Mouse (Mus musculus): Measurements from ENCODE around the gene Btn2a2. TPM values are rescaled to one million over a fixed set of nuclear protein-coding genes. Genes with fewer than 3 reads are reported as not detected.

Btn2a2 gene
- polyA plus RNA-seq, 1 experiment from 2014 or later = not detected

DNA sequence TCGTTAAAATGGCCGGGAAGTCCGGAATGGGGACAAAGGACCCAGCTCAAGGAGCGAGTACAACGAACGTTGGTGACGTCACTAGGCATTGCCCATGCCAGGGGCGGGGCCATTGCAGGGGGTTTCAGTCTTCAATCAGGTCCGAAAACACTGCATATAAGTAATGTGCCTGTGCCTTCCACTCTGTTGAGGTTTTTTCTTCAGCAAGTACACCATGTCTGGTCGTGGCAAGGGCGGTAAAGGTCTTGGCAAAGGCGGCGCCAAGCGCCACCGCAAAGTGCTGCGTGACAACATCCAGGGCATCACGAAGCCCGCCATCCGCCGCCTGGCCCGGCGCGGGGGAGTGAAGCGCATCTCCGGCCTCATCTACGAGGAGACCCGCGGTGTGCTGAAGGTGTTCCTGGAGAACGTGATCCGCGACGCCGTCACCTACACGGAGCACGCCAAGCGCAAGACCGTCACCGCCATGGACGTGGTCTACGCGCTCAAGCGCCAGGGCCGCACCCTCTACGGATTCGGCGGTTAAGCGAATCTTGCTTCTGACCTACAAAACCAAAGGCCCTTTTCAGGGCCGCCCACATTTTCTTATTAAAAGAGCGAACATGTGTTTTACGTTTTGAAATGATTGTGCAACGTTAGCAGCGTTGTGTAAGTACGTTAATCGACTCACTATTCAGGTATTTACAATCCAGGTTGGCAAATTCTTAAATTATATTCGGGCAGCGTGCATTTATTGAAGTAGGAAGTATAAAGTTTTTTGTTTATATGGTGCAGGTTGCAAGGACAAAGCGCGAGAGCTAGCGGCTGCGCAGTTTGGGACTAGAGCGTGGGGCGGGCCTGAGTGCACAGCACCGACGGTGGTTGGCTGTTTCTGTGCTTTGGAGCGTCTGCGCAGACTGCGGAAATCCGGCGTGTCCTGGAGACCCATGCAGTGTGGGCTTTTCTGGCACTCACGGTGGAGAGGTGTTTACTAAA, 42.5 kb upstream of the Btn2a2 start, which contains the start of gene Hist1h4h:
Hist1h4h (plus strand) TSS at position 150 of the 975 bp plus-strand sequence.
- under 1% methylated on average over 67 of the region's 70 CpGs for WGBS

DNA sequence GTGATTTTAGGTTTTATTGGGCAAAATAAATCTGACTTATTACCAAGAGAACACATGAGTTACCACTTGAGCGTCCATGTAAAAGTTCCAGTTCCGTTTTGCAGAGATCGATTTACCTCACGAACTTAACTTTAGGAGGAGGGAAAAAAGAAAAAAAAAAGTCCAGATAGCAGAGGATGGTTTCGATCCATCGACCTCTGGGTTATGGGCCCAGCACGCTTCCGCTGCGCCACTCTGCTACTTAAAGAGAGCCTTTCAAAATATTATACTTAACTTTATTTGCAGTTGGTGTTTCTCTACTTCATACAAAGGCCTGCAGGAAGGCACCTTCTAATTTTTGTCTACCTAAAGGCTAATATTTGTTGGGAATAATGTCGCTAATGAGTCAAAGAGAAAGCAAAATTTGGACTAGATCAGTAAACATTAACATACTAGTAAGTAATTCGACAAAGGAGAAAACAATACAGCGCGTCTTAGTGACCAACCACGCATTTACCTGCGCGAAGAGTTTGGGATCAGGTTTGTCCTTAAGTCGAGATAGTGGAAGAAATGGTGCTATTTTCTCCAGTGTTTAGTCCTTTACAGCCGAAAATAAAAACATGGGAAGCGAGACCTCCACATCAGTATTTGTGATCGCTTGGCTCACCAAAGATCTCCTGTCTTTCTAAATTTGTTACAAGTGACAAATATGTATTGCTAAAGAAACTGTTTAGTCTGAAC, 41.7 kb upstream of the Btn2a2 start:
- Histone ChIP-seq H3K4me3 (peak overlapping the region; percentile 54), H3K27me3 (replicated peaks) (no peaks in the 10 kb centered on the region), H3K9ac (peak overlapping the region; percentile 75), H3K36me3 (replicated peaks) (no peaks in the 10 kb centered on the region), H3K4me2 (peak overlapping the region; percentile 85), H3K27ac (peak overlapping the region; percentile 96), H3K9me3 (no peaks in the 10 kb centered on the region), H3K4me1 (peaks cover 41% of the 10 kb centered on the region)
- under 1% methylated on average over 20 of the region's 20 CpGs for WGBS
- peak; percentile 13; the same call in 1 of the 2 replicates for ATAC-seq (replicated peaks)

More for the DNA sequence above, 42.5 kb upstream of the Btn2a2 start, which contains the start of gene Hist1h4h:
- no peaks in the 10 kb centered on the region for H3K27me3 ChIP-seq (replicated peaks)
- peak within 1 kb of the TSS; percentile 96 for H3K27ac ChIP-seq
- peak; percentile 92 for ATAC-seq (replicated peaks)
- no peaks in the 10 kb centered on the region for H3K36me3 ChIP-seq (replicated peaks)
- peak within 1 kb of the TSS; percentile 54 for H3K4me3 ChIP-seq
- H3K9ac ChIP-seq = peak within 1 kb of the TSS; percentile 75
- H3K4me1 ChIP-seq = peaks cover 45% of the 10 kb centered on the region
- peak within 1 kb of the TSS; percentile 85 for H3K4me2 ChIP-seq
- no peaks in the 10 kb centered on the region for H3K9me3 ChIP-seq

DNA sequence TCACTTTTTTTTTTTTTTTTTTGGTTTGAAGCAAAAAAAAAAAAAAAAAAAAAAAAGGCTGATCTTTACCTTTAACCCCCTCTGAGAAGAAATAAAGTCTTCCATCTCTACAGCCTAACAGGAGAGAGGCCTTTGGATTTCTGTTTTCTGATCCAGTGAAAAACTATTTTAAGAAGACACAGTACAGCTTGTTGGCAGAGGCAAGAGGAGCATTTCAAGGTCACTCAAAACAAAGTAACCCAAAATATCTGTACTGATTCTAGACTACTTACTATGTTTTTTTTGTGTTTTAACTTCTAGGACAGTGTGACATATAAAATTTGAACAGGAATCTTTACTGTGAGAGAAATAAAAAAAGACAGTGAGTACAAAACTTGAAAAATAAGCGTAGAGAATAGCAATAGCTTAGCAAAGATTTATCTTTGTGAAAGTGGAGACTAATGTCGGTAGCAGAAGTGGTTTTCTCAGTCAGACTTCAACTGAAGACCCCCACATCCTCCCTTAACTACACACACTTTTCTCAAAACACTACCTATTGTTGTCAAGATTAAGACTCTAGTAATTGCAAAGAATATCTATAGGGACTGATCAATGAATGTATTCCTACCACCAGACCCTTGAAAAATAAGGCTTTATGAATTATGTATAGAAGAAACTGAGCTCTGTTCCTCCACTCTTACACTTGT, 41.0 kb upstream of the Btn2a2 start:
- H3K4me2 ChIP-seq = peak overlapping the region; percentile 85
- no peaks in the 10 kb centered on the region for H3K36me3 ChIP-seq (replicated peaks)
- no peak for ATAC-seq (replicated peaks)
- peak overlapping the region; percentile 75; the same call in 1 of the 2 replicates for H3K9ac ChIP-seq
- peaks cover 41% of the 10 kb centered on the region for H3K4me1 ChIP-seq
- no peaks in the 10 kb centered on the region for H3K27me3 ChIP-seq (replicated peaks)
- peak overlapping the region; percentile 96 for H3K27ac ChIP-seq
- WGBS = 32% methylated on average over 2 of the region's 2 CpGs
- peak overlapping the region; percentile 54 for H3K4me3 ChIP-seq
- no peaks in the 10 kb centered on the region for H3K9me3 ChIP-seq

DNA sequence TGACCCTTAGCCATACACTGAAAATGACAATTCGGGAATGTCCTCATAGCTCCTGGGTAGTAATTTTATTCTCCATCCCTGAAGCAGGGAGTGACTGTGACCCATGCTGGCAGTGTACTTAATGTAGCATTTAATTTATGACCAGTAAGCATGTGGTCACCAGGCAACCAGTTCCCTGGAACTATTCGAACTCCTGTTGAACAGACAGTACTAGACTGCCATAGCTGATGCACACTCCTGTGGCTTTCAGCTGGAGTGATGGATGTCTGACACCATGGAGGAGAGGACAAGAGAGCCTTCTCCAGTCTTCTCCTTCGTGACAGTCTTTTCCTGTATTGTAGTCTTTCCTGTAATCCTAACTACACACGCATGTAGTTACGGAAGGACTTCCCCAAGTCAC, 40.3 kb upstream of the Btn2a2 start:
- no peak overlapping the region for H3K4me2 ChIP-seq
- ATAC-seq (replicated peaks) = no peak

DNA sequence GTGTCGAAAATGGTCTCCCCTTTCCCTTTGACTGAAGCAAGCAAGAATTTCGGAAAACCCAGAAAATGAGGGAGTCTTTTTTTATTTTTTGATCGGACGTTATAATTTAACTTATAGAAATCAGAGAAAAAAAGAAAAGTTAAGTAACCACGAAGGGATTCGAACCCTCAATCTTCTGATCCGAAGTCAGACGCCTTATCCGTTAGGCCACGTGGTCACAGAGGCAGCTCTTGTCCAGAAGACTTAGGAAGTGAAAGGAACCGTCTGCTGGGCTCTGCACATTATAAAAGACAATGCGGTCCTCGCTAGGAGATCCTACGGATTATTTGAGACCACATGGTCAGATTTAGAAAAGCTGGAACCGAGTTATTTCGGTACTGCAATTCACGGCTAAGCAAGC, 37.7 kb upstream of the Btn2a2 start:
- Histone ChIP-seq H3K4me3 (peak overlapping the region; percentile 50), H3K9me3 (no peaks in the 10 kb centered on the region), H3K4me1 (peaks cover 17% of the 10 kb centered on the region), H3K36me3 (replicated peaks) (no peaks in the 10 kb centered on the region), H3K27ac (peak overlapping the region; percentile 74), H3K4me2 (peak overlapping the region; percentile 52), H3K27me3 (replicated peaks) (no peaks in the 10 kb centered on the region), H3K9ac (peak overlapping the region; percentile 38)
- ATAC-seq (replicated peaks) = peak; percentile 34; the same call in 1 of the 2 replicates
- under 1% methylated on average over 17 of the region's 17 CpGs for WGBS

More for the DNA sequence above, 40.3 kb upstream of the Btn2a2 start:
- 82% methylated on average over 5 of the region's 5 CpGs for WGBS
- Histone ChIP-seq H3K9ac (no peak overlapping the region), H3K4me3 (no peak overlapping the region), H3K36me3 (replicated peaks) (no peaks in the 10 kb centered on the region), H3K27ac (no peak overlapping the region), H3K27me3 (replicated peaks) (no peaks in the 10 kb centered on the region), H3K9me3 (no peaks in the 10 kb centered on the region), H3K4me1 (peaks cover 35% of the 10 kb centered on the region)

DNA sequence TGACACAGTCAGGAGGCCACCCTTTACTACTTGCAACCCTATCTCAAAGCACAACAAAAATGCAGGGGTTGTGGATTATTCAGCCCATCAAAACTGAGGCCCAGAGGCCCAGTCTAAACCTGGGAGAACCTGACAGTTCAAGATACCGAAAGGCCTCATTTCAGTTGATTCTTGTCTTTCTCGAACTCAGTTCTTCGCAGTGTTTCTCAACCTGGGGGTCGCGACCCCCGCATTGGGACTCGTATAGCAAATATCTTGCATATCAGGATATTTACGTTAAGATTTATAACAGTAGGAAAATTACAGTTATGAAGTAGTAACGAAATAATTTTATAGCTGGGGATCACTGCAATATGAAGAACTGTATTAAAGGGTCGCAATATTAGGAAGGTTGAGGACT, 37.2 kb upstream of the Btn2a2 start:
- H3K9ac ChIP-seq = no peak overlapping the region
- no peaks in the 10 kb centered on the region for H3K36me3 ChIP-seq (replicated peaks)
- no peak for ATAC-seq (replicated peaks)
- WGBS = 2% methylated on average over 10 of the region's 10 CpGs
- H3K27ac ChIP-seq = no peak overlapping the region
- peak overlapping the region; percentile 50 for H3K4me3 ChIP-seq
- no peaks in the 10 kb centered on the region for H3K9me3 ChIP-seq
- H3K4me1 ChIP-seq = peaks cover 17% of the 10 kb centered on the region
- H3K4me2 ChIP-seq = peak overlapping the region; percentile 52
- H3K27me3 ChIP-seq (replicated peaks) = no peaks in the 10 kb centered on the region

DNA sequence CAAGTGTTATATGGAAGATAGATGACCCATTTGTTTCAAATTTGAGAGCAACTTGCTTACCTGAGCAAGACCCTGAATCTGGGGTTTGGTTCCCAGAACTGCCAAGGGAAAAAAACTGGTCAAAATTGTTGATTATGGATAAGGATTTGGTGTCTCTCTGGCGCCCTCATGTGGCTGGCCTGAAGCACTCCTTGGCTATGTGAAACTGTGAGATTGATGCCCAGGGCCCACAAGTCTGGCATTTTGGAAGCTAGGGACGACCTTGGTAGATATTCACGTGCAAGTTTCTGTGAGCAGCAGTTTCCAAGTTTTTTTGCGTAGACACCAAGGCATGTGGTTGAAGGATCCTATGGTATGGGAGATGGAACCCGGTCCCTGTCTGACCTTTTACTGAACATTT, 36.0 kb upstream of the Btn2a2 start:
- 0 out of 2 replicates have a peak overlapping the region, but pooled peaks have one; percentile 13 for H3K4me2 ChIP-seq
- peak; percentile 43 for ATAC-seq (replicated peaks)

DNA sequence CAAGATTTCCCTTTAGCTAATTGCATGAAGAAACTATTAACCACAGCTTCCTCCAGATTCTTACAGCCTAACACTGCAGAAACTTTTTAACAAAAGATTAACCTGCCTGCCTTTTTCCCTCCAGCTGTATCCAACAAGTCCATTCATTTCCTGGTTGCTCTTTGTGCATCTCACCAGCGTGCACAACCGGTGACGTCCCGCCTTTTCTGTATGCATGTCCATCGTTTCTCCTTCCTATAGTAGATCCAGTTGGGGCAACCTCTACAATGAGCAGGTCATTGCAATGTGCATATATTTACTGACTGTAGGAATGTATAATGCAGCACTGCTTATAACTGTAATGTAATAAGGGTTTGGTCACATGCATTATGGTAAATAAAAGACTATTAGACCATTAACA, 35.3 kb upstream of the Btn2a2 start:
- no peaks in the 10 kb centered on the region for H3K27me3 ChIP-seq (replicated peaks)
- WGBS = 49% methylated on average over 5 of the region's 5 CpGs

More for the DNA sequence above, 36.0 kb upstream of the Btn2a2 start:
- no peak overlapping the region for H3K27ac ChIP-seq
- 7% methylated on average over 5 of the region's 5 CpGs for WGBS
- H3K27me3 ChIP-seq (replicated peaks) = no peaks in the 10 kb centered on the region
- H3K4me3 ChIP-seq = no peak overlapping the region
- no peaks in the 10 kb centered on the region for H3K36me3 ChIP-seq (replicated peaks)
- no peaks in the 10 kb centered on the region for H3K9me3 ChIP-seq
- peaks cover 11% of the 10 kb centered on the region for H3K4me1 ChIP-seq
- no peak overlapping the region for H3K9ac ChIP-seq

DNA sequence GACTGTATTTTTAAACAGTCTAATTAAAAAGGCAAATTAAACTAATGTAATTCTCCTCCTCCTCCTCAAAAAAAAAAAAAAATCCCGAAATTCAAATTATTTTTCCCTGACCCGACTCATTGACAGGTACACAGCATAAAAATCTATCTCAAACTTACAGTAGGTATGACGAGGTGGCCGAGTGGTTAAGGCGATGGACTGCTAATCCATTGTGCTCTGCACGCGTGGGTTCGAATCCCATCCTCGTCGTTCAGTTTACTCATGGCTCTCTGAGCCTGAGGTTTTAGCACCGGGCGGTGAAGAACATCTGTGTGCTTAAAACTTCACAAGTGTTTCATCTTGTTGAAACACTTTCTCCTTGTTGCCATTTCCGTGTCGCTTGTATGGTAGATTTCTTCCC, 33.0 kb upstream of the Btn2a2 start:
- Histone ChIP-seq H3K9me3 (no peaks in the 10 kb centered on the region), H3K4me3 (0 out of 2 replicates have a peak overlapping the region, but pooled peaks have one; percentile 0), H3K27ac (no peak overlapping the region), H3K36me3 (replicated peaks) (no peaks in the 10 kb centered on the region), H3K4me1 (peaks cover 7% of the 10 kb centered on the region), H3K27me3 (replicated peaks) (no peaks in the 10 kb centered on the region), H3K9ac (no peak overlapping the region), H3K4me2 (peak overlapping the region; percentile 28; the same call in 1 of the 2 replicates)
- ATAC-seq (replicated peaks) = no peak
- WGBS = 1% methylated on average over 14 of the region's 14 CpGs

More for the DNA sequence above, 35.3 kb upstream of the Btn2a2 start:
- Histone ChIP-seq H3K9ac (no peak overlapping the region), H3K36me3 (replicated peaks) (no peaks in the 10 kb centered on the region), H3K9me3 (no peaks in the 10 kb centered on the region), H3K4me3 (no peak overlapping the region), H3K4me2 (no peak overlapping the region), H3K27ac (no peak overlapping the region), H3K4me1 (peaks cover 12% of the 10 kb centered on the region)
- no peak for ATAC-seq (replicated peaks)

DNA sequence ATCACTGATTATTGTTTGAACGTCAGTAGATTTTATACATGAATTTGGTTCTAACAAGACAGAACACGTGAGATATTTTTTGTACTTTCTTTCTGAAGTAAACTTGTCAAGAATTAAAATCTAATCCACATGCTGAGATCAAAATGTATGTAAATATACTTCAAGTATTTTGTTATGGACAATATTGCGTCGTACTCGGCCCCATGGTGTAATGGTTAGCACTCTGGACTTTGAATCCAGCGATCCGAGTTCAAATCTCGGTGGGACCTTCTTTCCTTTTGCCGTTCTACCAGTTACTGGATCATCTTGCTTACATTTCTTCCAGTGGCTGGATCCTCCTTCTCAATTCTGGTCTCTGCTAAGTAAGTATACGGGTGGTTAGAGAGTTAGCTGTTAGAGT, 30.8 kb upstream of the Btn2a2 start:
- Histone ChIP-seq H3K27ac (peak overlapping the region; percentile 60; the same call in 1 of the 2 replicates), H3K4me2 (peak overlapping the region; percentile 67), H3K36me3 (replicated peaks) (no peaks in the 10 kb centered on the region), H3K4me3 (peak overlapping the region; percentile 42), H3K27me3 (replicated peaks) (no peaks in the 10 kb centered on the region), H3K4me1 (peaks cover 11% of the 10 kb centered on the region; the same call in 1 of the 2 replicates), H3K9me3 (no peaks in the 10 kb centered on the region), H3K9ac (no peak overlapping the region)
- under 1% methylated on average over 10 of the region's 10 CpGs for WGBS
- peak; percentile 47; the same call in 1 of the 2 replicates for ATAC-seq (replicated peaks)

DNA sequence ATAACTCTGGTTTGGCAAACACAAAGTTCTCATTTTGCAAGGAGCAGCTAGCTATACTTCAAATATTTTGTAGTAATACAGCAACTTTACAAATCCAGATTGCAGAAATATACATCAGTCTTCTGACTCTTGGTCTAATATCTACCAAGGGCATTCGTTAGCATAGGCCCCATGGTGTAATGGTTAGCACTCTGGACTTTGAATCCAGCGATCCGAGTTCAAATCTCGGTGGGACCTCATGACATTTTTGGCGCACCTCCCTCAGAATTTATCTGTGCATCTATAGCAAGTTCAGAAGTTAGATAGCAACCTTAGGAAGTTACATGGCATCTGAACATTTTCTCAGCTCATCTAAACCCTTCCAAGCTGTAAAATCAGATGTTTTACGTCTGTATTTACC, 30.2 kb upstream of the Btn2a2 start:
- H3K4me1 ChIP-seq = peaks cover 11% of the 10 kb centered on the region; the same call in 1 of the 2 replicates
- no peaks in the 10 kb centered on the region for H3K36me3 ChIP-seq (replicated peaks)
- H3K27ac ChIP-seq = peak overlapping the region; percentile 60
- H3K4me3 ChIP-seq = peak overlapping the region; percentile 42
- 0% methylated on average over 6 of the region's 6 CpGs for WGBS
- no peak overlapping the region for H3K9ac ChIP-seq
- H3K9me3 ChIP-seq = no peaks in the 10 kb centered on the region
- peak overlapping the region; percentile 67 for H3K4me2 ChIP-seq
- no peaks in the 10 kb centered on the region for H3K27me3 ChIP-seq (replicated peaks)
- ATAC-seq (replicated peaks) = 0 out of 2 replicates have a peak, but pooled peaks have one; percentile 31
